Mouse (Mus musculus): ENCODE data around the gene Nfrkb.

DNA sequence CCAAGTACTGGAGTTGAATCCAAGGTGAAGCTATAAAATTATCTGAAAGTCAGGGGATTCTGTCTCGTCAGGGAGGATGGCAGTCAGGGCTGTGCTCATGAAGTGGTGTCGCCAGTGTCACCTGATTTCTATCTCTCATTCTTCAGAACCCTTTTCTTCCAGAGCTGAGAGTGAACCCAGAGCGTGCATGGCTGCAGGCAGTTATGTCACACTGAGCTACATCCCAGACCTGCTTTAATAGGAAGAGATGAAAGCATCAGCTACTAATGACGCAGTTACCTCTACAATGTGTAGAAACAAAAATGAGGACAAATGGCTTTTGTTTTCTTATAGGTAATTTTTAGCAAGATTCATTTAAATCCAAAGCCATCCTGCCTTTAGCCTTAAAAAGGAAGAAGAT is 37.5 kb upstream of the Nfrkb start:
- TF ChIP-seq GATA1 (IDR thresholded peaks at IDR 0.05; ENCODE audit: low read length) (no peak), TAL1 (IDR thresholded peaks at IDR 0.05; ENCODE audit: low read length) (no peak)

All from erythroblast, embryonic 14.5 days (primary cell).